Mouse (Mus musculus): ENCODE measurements around the gene Gm7544.
"Not testable (repeated sequence)": the region's sequence is repeated elsewhere in the genome, so short reads cannot be mapped to it uniquely, and the experiment has no call there.

DNA sequence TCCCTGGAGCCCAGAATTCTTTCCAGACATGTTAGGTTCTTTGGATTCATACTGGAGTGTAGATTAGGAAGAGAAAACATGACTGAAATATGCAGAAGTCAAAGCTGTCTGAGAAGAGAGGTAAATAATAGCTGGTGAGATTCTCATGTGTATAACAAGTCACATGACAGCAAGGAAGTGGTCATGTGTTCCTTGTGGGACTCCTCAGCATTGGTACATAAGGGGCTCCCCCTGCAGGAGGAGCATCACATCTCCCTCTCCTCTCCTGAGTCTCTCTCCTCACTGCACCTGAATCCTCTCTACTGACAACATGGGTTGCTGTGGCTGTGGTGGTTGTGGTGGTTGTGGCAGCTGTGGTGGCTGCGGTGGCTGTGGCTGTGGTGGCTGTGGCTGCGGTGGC lies 9.8 kb downstream of the Gm7544 start:
- not testable (repeated sequence) for TF ChIP-seq EP300 (IDR thresholded peaks at IDR 0.05)
- 0 out of 2 replicates have a peak, but pooled peaks have one; percentile 5 for TF ChIP-seq CTCF (IDR thresholded peaks at IDR 0.05)
